24 mouse cellular contexts compared by ENCODE assay signal in the genomic region with DNA sequence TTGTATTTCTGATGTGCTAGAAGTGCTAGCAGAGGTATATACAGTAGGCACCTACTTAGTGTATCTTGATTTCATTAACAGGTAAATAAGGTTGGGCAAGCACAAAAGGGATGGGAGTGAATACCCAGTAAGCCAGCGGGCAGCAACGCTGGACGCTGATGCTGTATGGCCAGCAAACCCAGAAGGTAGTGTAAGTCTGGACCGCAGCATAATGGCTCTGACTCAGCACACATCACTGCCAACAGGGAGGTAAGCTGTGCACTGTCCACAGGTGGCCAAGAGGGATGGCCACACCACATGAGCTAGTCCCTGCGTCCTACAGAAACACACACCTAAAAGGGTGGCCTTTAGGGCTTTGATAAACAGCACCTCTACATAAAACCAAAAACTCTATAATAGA. TPM values are rescaled to one million over a fixed set of nuclear protein-coding genes. Genes with fewer than 3 reads are reported as not detected.
A peak's percentile ranks its signal among the peaks of the same experiment; 100 is the strongest.
DNase-seq lines count a peak whose midpoint lies in the region; ATAC-seq and TF ChIP-seq lines count a peak whose summit lies in the region.
"Had no signal": no experiment of that assay in that cellular context is flagged by ENCODE, and none has a peak within 500 bp of the region (broad histone marks: within the 10 kb centered on the region; RNA-seq: fewer than 3 reads in every experiment).

No protein-coding gene starts in this region.

- no peaks in the 10 kb centered on the region for H3K9me3 ChIP-seq in heart, embryonic 10.5 days
- no peaks in the 10 kb centered on the region for H3K9me3 ChIP-seq in kidney, postnatal 0 days (replicated peaks; ENCODE audit: low read length)
- no peaks in the 10 kb centered on the region for H3K9me3 ChIP-seq in lung, postnatal 0 days (ENCODE audit: low read length)
- H3K9me3 ChIP-seq: embryonic facial prominence, embryonic 13.5 days; embryonic facial prominence, embryonic 15.5 days; forebrain, embryonic 10.5 days; forebrain, embryonic 13.5 days had no signal

- no peak overlapping the region for H3K4me2 ChIP-seq in kidney, postnatal 0 days (ENCODE audit: low read length)
- H3K4me2 ChIP-seq in lung, postnatal 0 days (replicated peaks; ENCODE audit: low read depth, low read length): no peak overlapping the region
- no peak overlapping the region for H3K4me2 ChIP-seq in myocyte (ENCODE audit: low read depth)
- H3K4me2 ChIP-seq: embryonic facial prominence, embryonic 13.5 days; embryonic facial prominence, embryonic 15.5 days; forebrain, embryonic 13.5 days had no signal

- H3K4me1 ChIP-seq in heart, embryonic 10.5 days: peaks cover 32% of the 10 kb centered on the region
- no peaks in the 10 kb centered on the region for H3K4me1 ChIP-seq in kidney, postnatal 0 days (replicated peaks; ENCODE audit: insufficient read depth, low read length)
- no peaks in the 10 kb centered on the region for H3K4me1 ChIP-seq in lung, postnatal 0 days (ENCODE audit: insufficient read depth, low read depth, low read length)
- H3K4me1 ChIP-seq: forebrain, embryonic 13.5 days had no signal

- peak; percentile 87 for DNase-seq in heart, adult 11 months
- DNase-seq in heart, embryonic 10.5 days (ENCODE audit: low spot score): no peak
- no peak for DNase-seq in kidney, postnatal 0 days (ENCODE audit: low spot score)
- no peak for DNase-seq in kidney, postnatal 10 days
- no peak for DNase-seq in lung, postnatal 0 days (ENCODE audit: low spot score)
- no peak for DNase-seq in lung, postnatal 10 days
- DNase-seq in kidney, postnatal 25 days: no peak
- DNase-seq: adrenal gland, adult 2 months; adrenal gland, postnatal 10 days; adrenal gland, postnatal 25 days; cerebellum, adult 11 months; cerebellum, adult 18-20 months; cerebellum, adult 8-10 months; cerebellum, adult 9-11 months; cerebellum, postnatal 14 days; cerebellum, postnatal 36 days; embryo, embryonic 11 days had no signal

- H3K36me3 ChIP-seq in heart, embryonic 10.5 days: peaks cover 70% of the 10 kb centered on the region
- H3K36me3 ChIP-seq in kidney, postnatal 0 days (ENCODE audit: insufficient read depth, low read length): peaks cover 33% of the 10 kb centered on the region
- H3K36me3 ChIP-seq in lung, postnatal 0 days (ENCODE audit: insufficient read depth, low read length): peaks cover 23% of the 10 kb centered on the region
- H3K36me3 ChIP-seq in myocyte (ENCODE audit: control insufficient read depth, insufficient read depth): peaks cover 30% of the 10 kb centered on the region

- 0 out of 2 replicates have a peak, but pooled peaks have one; percentile 20 for ATAC-seq in kidney, postnatal 0 days (replicated peaks; ENCODE audit: low FRiP score, low read depth)
- no peak for ATAC-seq in lung, postnatal 0 days
- ATAC-seq: forebrain, embryonic 13.5 days; forebrain, embryonic 16.5 days had no signal

- H3K27me3 ChIP-seq in heart, embryonic 10.5 days (ENCODE audit: insufficient read depth, poor library complexity, severe bottlenecking): no peaks in the 10 kb centered on the region
- no peaks in the 10 kb centered on the region for H3K27me3 ChIP-seq in kidney, postnatal 0 days (ENCODE audit: insufficient read depth, low read length)
- no peaks in the 10 kb centered on the region for H3K27me3 ChIP-seq in lung, postnatal 0 days (replicated peaks; ENCODE audit: insufficient read depth, low read length)
- no peaks in the 10 kb centered on the region for H3K27me3 ChIP-seq in myocyte (ENCODE audit: control insufficient read depth, insufficient read depth, insufficient read length)
- H3K27me3 ChIP-seq: embryonic facial prominence, embryonic 13.5 days; embryonic facial prominence, embryonic 15.5 days; forebrain, embryonic 13.5 days had no signal

- H3K9ac ChIP-seq in kidney, postnatal 0 days (ENCODE audit: low read depth, low read length): no peak overlapping the region
- H3K9ac ChIP-seq in lung, postnatal 0 days (replicated peaks; ENCODE audit: low read depth): no peak overlapping the region
- H3K9ac ChIP-seq: embryonic facial prominence, embryonic 15.5 days; forebrain, embryonic 13.5 days had no signal

- TF ChIP-seq EP300 in lung, postnatal 0 days (IDR thresholded peaks at IDR 0.05): no peak

- no peak for TF ChIP-seq POLR2A in myocyte (IDR thresholded peaks at IDR 0.05; ENCODE audit: insufficient read length, low read depth)

- H3ac ChIP-seq in myocyte (ENCODE audit: control insufficient read depth, insufficient read length): no peak overlapping the region

- no peaks in the 10 kb centered on the region for H3K79me2 ChIP-seq in myocyte (ENCODE audit: control insufficient read depth, insufficient read depth)

- H3K4me3 ChIP-seq in heart, embryonic 10.5 days: no peak overlapping the region
- H3K4me3 ChIP-seq in kidney, postnatal 0 days (replicated peaks; ENCODE audit: low read depth, low read length): no peak overlapping the region
- no peak overlapping the region for H3K4me3 ChIP-seq in lung, postnatal 0 days (ENCODE audit: low read depth, low read length)
- H3K4me3 ChIP-seq in myocyte: no peak overlapping the region
- H3K4me3 ChIP-seq: embryonic facial prominence, embryonic 13.5 days; embryonic facial prominence, embryonic 15.5 days; erythroblast, embryonic 14.5 days; forebrain, embryonic 10.5 days; forebrain, embryonic 13.5 days had no signal

- WGBS in heart, embryonic 10.5 days: 95% methylated on average over 5 of the region's 5 CpGs
- 95% methylated on average over 5 of the region's 5 CpGs for WGBS in kidney, postnatal 0 days
- 92% methylated on average over 5 of the region's 5 CpGs for WGBS in lung, postnatal 0 days

- no peak for TF ChIP-seq CTCF in kidney, postnatal 0 days (IDR thresholded peaks at IDR 0.05; ENCODE audit: low read depth)
- TF ChIP-seq CTCF in lung, postnatal 0 days (IDR thresholded peaks at IDR 0.05): no peak

- H3K27ac ChIP-seq in heart, embryonic 10.5 days: no peak overlapping the region
- no peak overlapping the region for H3K27ac ChIP-seq in kidney, postnatal 0 days
- H3K27ac ChIP-seq in lung, postnatal 0 days (ENCODE audit: low read length): 0 out of 2 replicates have a peak overlapping the region, but pooled peaks have one; percentile 72
- H3K27ac ChIP-seq: embryonic facial prominence, embryonic 13.5 days; embryonic facial prominence, embryonic 15.5 days; forebrain, embryonic 10.5 days; forebrain, embryonic 13.5 days had no signal

TF ChIP-seq in myocyte, 11 proteins besides CTCF, POLR2A, EP300 and RAD21:
- peak; percentile 50 for TF ChIP-seq POLR2AphosphoS2 (IDR thresholded peaks at IDR 0.05; ENCODE audit: insufficient read length, low read depth)
- TF ChIP-seq E2F4 (IDR thresholded peaks at IDR 0.05; ENCODE audit: insufficient read depth): no peak

RNA-seq across cellular contexts. Expression of a gene that starts 24.6 kb away (rescaled TPM):
- 17.0 and 18.8 TPM in 2 replicates for polyA plus RNA-seq in heart, embryonic 10.5 days (2016; fragmentation: Nextera tagmentation; extraction: Ambion mirVana)
- 19.7 and 24.5 TPM in 2 replicates for polyA plus RNA-seq in kidney, postnatal 0 days (2015; fragmentation: Nextera tagmentation; extraction: Ambion mirVana)
- 13.1 and 14.7 TPM in 2 replicates for polyA plus RNA-seq in lung, postnatal 0 days (2015; fragmentation: Nextera tagmentation; extraction: Ambion mirVana)
- polyA plus RNA-seq in myocyte (2012; fragmentation: generic; extraction: Trizol): 12.1 TPM

RNA-seq across cellular contexts. Expression of a gene that starts 32.4 kb away (rescaled TPM):
- 78.2 and 78.6 TPM in 2 replicates for polyA plus RNA-seq in heart, embryonic 10.5 days (2016; fragmentation: Nextera tagmentation; extraction: Ambion mirVana)
- polyA plus RNA-seq in kidney, postnatal 0 days (2015; fragmentation: Nextera tagmentation; extraction: Ambion mirVana): 140 and 144 TPM in 2 replicates
- polyA plus RNA-seq in lung, postnatal 0 days (2015; fragmentation: Nextera tagmentation; extraction: Ambion mirVana): 149 and 177 TPM in 2 replicates
- polyA plus RNA-seq in myocyte (2012; fragmentation: generic; extraction: Trizol): 143 TPM

RNA-seq across cellular contexts. Expression of a gene that starts 52.7 kb away (rescaled TPM):
- polyA plus RNA-seq in heart, embryonic 10.5 days (2016; fragmentation: Nextera tagmentation; extraction: Ambion mirVana): 21.8 and 27.6 TPM in 2 replicates
- polyA plus RNA-seq in kidney, postnatal 0 days (2015; fragmentation: Nextera tagmentation; extraction: Ambion mirVana): 32.4 and 39.8 TPM in 2 replicates
- 51.5 and 56.0 TPM in 2 replicates for polyA plus RNA-seq in lung, postnatal 0 days (2015; fragmentation: Nextera tagmentation; extraction: Ambion mirVana)
- polyA plus RNA-seq in myocyte (2012; fragmentation: generic; extraction: Trizol): 28.1 TPM
